ENCODE assay signal across 8 mouse cellular contexts in genomic region chr2:59611831-59612732, GRCm38 (mm10). TPM values are rescaled to one million over a fixed set of nuclear protein-coding genes. Genes with fewer than 3 reads are reported as not detected.
DNase-seq lines count a peak whose midpoint lies in the region; ATAC-seq lines count a peak whose summit lies in the region.

TSS of gene Tanc1 (plus strand) at chr2:59612042.

- no peaks in the 10 kb centered on the region for H3K27me3 ChIP-seq in hindbrain, embryonic 11.5 days (ENCODE audit: control insufficient read depth, insufficient read depth, low read length)

- no peaks in the 10 kb centered on the region for H3K9me3 ChIP-seq in hindbrain, embryonic 11.5 days (ENCODE audit: control insufficient read depth, low read length)

- H3K4me2 ChIP-seq in hindbrain, embryonic 11.5 days (replicated peaks; ENCODE audit: low read depth, low read length) = peak within 1 kb of the TSS; percentile 99

- H3K36me3 ChIP-seq in hindbrain, embryonic 11.5 days (ENCODE audit: control insufficient read depth, insufficient read depth, low read length) = no peaks in the 10 kb centered on the region

- WGBS in hindbrain, embryonic 11.5 days = under 1% methylated on average over 84 of the region's 99 CpGs

- peak within 1 kb of the TSS; percentile 79 for H3K27ac ChIP-seq in hindbrain, embryonic 11.5 days (ENCODE audit: low read depth, low read length)

- H3K4me1 ChIP-seq in hindbrain, embryonic 11.5 days (replicated peaks; ENCODE audit: control insufficient read depth, insufficient read depth, low read length) = no peaks in the 10 kb centered on the region

- peak; percentile 91 for ATAC-seq in hindbrain, embryonic 11.5 days (ENCODE audit: low FRiP score)

- DNase-seq in NIH3T3 (ENCODE audit: low read depth) = peak; percentile 91
- peak; percentile 85 for DNase-seq in cerebellum, adult 9-10 months
- peak; percentile 38 to 61 for DNase-seq in frontal cortex, postnatal 14 days (ENCODE audit: low spot score in 2 of 2)
- DNase-seq in hindbrain, embryonic 11.5 days (ENCODE audit: low spot score) = peak; percentile 84
- peak; percentile 71 to 80 for DNase-seq in layer of hippocampus, postnatal 14 days (ENCODE audit: low spot score in 2 of 2)
- peak; percentile 93 for DNase-seq in lung, postnatal 10 days
- DNase-seq in ovary, postnatal 36 days (ENCODE audit: low spot score) = peak; percentile 93
- peak; percentile 86 for DNase-seq in thymus, postnatal 25 days

- H3K9ac ChIP-seq in hindbrain, embryonic 11.5 days (ENCODE audit: low read depth, low read length) = peak within 1 kb of the TSS; percentile 76

- peak within 1 kb of the TSS; percentile 84 for H3K4me3 ChIP-seq in hindbrain, embryonic 11.5 days (ENCODE audit: low read depth, low read length)

RNA-seq across cellular contexts. Expression of gene Tanc1, which starts in this region (rescaled TPM):
- 11.2 and 12.2 TPM in 2 replicates for polyA plus RNA-seq in hindbrain, embryonic 11.5 days (2014; fragmentation: Nextera tagmentation; extraction: Ambion mirVana)
- 10 to 100 TPM; 51.9 to 69.5 TPM for total RNA-seq in layer of hippocampus, postnatal 14 days (2021)

Comparison
In these comparisons a context has a peak if more than half of its experiments do, and no peak if none do; other contexts are left out.
1. Peak in every context shown above with its lines: DNase-seq, ATAC-seq, H3K4me3 ChIP-seq and H3K27ac ChIP-seq.